Mouse (Mus musculus) limb, embryonic 15.5 days (tissue): Measurements from ENCODE around the gene Tbccd1. TPM values are rescaled to one million over a fixed set of nuclear protein-coding genes. Genes with fewer than 3 reads are reported as not detected.

ENCODE experiments used
- ATAC-seq: fragments of 200-750 bp; cut with Nextera tagmentation; 2 replicates; pipeline ENCODE4 v1.8.0; 2017; ENCODE audit warnings: low read depth, moderate TSS enrichment; ENCODE audit not compliant: insufficient number of reproducible peaks, low FRiP score, low TSS enrichment
- H3K27ac ChIP-seq: fragments of 300-500 bp; sonication (generic); 2 replicates; pipeline ENCODE4 v1.5.1; 2015; ENCODE audit warnings: moderate library complexity, mild to moderate bottlenecking, inconsistent platforms
- H3K27me3 ChIP-seq: fragments of 300-500 bp; sonication (generic); 2 replicates; pipeline ENCODE4 v1.6.1; 2015; ENCODE audit warnings: inconsistent platforms
- H3K36me3 ChIP-seq: fragments of 300-500 bp; sonication (generic); 2 replicates; pipeline ENCODE4 v1.6.1; 2015; ENCODE audit warnings: inconsistent platforms
- H3K4me1 ChIP-seq: fragments of 300-500 bp; sonication (generic); 2 replicates; pipeline ENCODE4 v1.6.1; 2015; ENCODE audit warnings: inconsistent platforms
- H3K4me2 ChIP-seq: fragments of 300-500 bp; sonication (generic); 2 replicates; pipeline ENCODE4 v1.6.1; 2015; ENCODE audit warnings: mild to moderate bottlenecking, inconsistent platforms
- H3K4me3 ChIP-seq: fragments of 300-500 bp; sonication (generic); 2 replicates; pipeline ENCODE4 v1.5.1; 2015; ENCODE audit warnings: mild to moderate bottlenecking, inconsistent platforms
- H3K9ac ChIP-seq: fragments of 300-500 bp; sonication (generic); 2 replicates; pipeline ENCODE4 v1.6.1; 2015; ENCODE audit warnings: inconsistent platforms
- H3K9me3 ChIP-seq: fragments of 300-500 bp; sonication (generic); 2 replicates; pipeline ENCODE4 v1.6.1; 2016; ENCODE audit warnings: inconsistent platforms
- WGBS: fragments of 180-500 bp; shearing (Covaris S2); methylation state at CpG from one replicate; pipeline ENCODE4 v1.1.7; 2015; 5-methylcytosine and 5-hydroxymethylcytosine counted together
- polyA plus RNA-seq: library from polyadenylated mRNA; unstranded; fragments of >200 nt; fragmentation: Nextera tagmentation; extraction: Ambion mirVana; gene quantifications from 2 replicates; pipeline ENCODE4 v1.2.1, GENCODE M21; 2015

Gene Tbccd1
- polyA plus RNA-seq, 1 experiment from 2014 or later, result 24.7 TPM

- Histone ChIP-seq H3K9me3 (no peaks in the 10 kb centered on the region), H3K27ac (no peak overlapping the region), H3K4me2 (no peak overlapping the region), H3K27me3 (no peaks in the 10 kb centered on the region), H3K4me3 (no peak overlapping the region), H3K9ac (no peak overlapping the region), H3K36me3 (no peaks in the 10 kb centered on the region), H3K4me1 (peaks cover 12% of the 10 kb centered on the region)
- no peak for ATAC-seq
- 77% methylated on average over 1 of the region's 1 CpGs for WGBS
Observed at GRCm38 (mm10) chr16:22848331-22848730, 9.1 kb downstream of the Tbccd1 start.

- 88% methylated on average over 1 of the region's 1 CpGs for WGBS
- Histone ChIP-seq H3K4me1 (peaks cover 12% of the 10 kb centered on the region), H3K9me3 (no peaks in the 10 kb centered on the region), H3K36me3 (no peaks in the 10 kb centered on the region), H3K4me2 (no peak overlapping the region), H3K27me3 (no peaks in the 10 kb centered on the region), H3K4me3 (no peak overlapping the region), H3K9ac (no peak overlapping the region), H3K27ac (no peak overlapping the region)
- ATAC-seq, result no peak
Observed at GRCm38 (mm10) chr16:22847686-22848085, 9.8 kb downstream of the Tbccd1 start.

- Histone ChIP-seq H3K9me3 (no peaks in the 10 kb centered on the region), H3K27ac (no peak overlapping the region), H3K4me2 (no peak overlapping the region), H3K27me3 (no peaks in the 10 kb centered on the region), H3K4me3 (no peak overlapping the region), H3K36me3 (peaks cover 15% of the 10 kb centered on the region), H3K9ac (no peak overlapping the region), H3K4me1 (peaks cover 12% of the 10 kb centered on the region)
- no peak for ATAC-seq
- 87% methylated on average over 4 of the region's 4 CpGs for WGBS
Observed at GRCm38 (mm10) chr16:22845481-22845880, 12.0 kb downstream of the Tbccd1 start.

- Histone ChIP-seq H3K9ac (peak overlapping the region; percentile 76; the same call in 1 of the 2 replicates), H3K4me1 (peaks cover 12% of the 10 kb centered on the region), H3K27ac (no peak overlapping the region)
Observed at GRCm38 (mm10) chr16:22844834-22845233, 12.6 kb downstream of the Tbccd1 start.

GRCm38 (mm10) chr16:22844061-22844801 lies 13.2 kb downstream of the Tbccd1 start:
- H3K27ac ChIP-seq, result peak overlapping the region; percentile 57; the same call in 1 of the 2 replicates
- ATAC-seq, result peak; percentile 90
- H3K4me2 ChIP-seq, result peak overlapping the region; percentile 91
- peak overlapping the region; percentile 76 for H3K9ac ChIP-seq
- H3K27me3 ChIP-seq, result no peaks in the 10 kb centered on the region
- H3K36me3 ChIP-seq, result peaks cover 20% of the 10 kb centered on the region
- H3K4me3 ChIP-seq, result peak overlapping the region; percentile 57
- H3K4me1 ChIP-seq, result peaks cover 12% of the 10 kb centered on the region
- no peaks in the 10 kb centered on the region for H3K9me3 ChIP-seq
- 5% methylated on average over 26 of the region's 26 CpGs for WGBS

More at GRCm38 (mm10) chr16:22844834-22845233, 12.6 kb downstream of the Tbccd1 start:
- peak overlapping the region; percentile 57 for H3K4me3 ChIP-seq
- no peaks in the 10 kb centered on the region for H3K9me3 ChIP-seq
- peak overlapping the region; percentile 91 for H3K4me2 ChIP-seq
- ATAC-seq, result no peak
- 36% methylated on average over 5 of the region's 5 CpGs for WGBS
- no peaks in the 10 kb centered on the region for H3K27me3 ChIP-seq
- H3K36me3 ChIP-seq, result peaks cover 19% of the 10 kb centered on the region

GRCm38 (mm10) chr16:22842871-22843270 lies 14.6 kb downstream of the Tbccd1 start:
- no peak overlapping the region for H3K4me3 ChIP-seq
- WGBS, result 91% methylated on average over 5 of the region's 5 CpGs
- no peak overlapping the region for H3K27ac ChIP-seq
- no peak overlapping the region for H3K4me2 ChIP-seq
- H3K36me3 ChIP-seq, result peaks cover 29% of the 10 kb centered on the region
- no peaks in the 10 kb centered on the region for H3K27me3 ChIP-seq
- no peaks in the 10 kb centered on the region for H3K9me3 ChIP-seq
- H3K9ac ChIP-seq, result no peak overlapping the region
- ATAC-seq, result no peak
- H3K4me1 ChIP-seq, result peaks cover 12% of the 10 kb centered on the region

- no peak for ATAC-seq
- H3K27me3 ChIP-seq, result no peaks in the 10 kb centered on the region
- no peak overlapping the region for H3K4me3 ChIP-seq
- no peak overlapping the region for H3K4me2 ChIP-seq
- WGBS, result 83% methylated on average over 3 of the region's 3 CpGs
- H3K36me3 ChIP-seq, result peaks cover 43% of the 10 kb centered on the region
- H3K9me3 ChIP-seq, result no peaks in the 10 kb centered on the region
- H3K4me1 ChIP-seq, result peaks cover 5% of the 10 kb centered on the region
- H3K9ac ChIP-seq, result no peak overlapping the region
- H3K27ac ChIP-seq, result no peak overlapping the region
Observed at GRCm38 (mm10) chr16:22839146-22839857, 18.2 kb downstream of the Tbccd1 start.

GRCm38 (mm10) chr16:22832932-22833525 lies 24.4 kb downstream of the Tbccd1 start:
- no peak overlapping the region for H3K9ac ChIP-seq
- 83% methylated on average over 3 of the region's 3 CpGs for WGBS
- H3K27ac ChIP-seq, result no peak overlapping the region
- no peak overlapping the region for H3K4me3 ChIP-seq
- no peaks in the 10 kb centered on the region for H3K4me1 ChIP-seq
- no peaks in the 10 kb centered on the region for H3K9me3 ChIP-seq
- peaks cover 27% of the 10 kb centered on the region for H3K36me3 ChIP-seq
- H3K4me2 ChIP-seq, result no peak overlapping the region
- H3K27me3 ChIP-seq, result no peaks in the 10 kb centered on the region
- ATAC-seq, result no peak

GRCm38 (mm10) chr16:22820731-22821130 lies 36.7 kb downstream of the Tbccd1 start:
- H3K4me1 ChIP-seq, result no peaks in the 10 kb centered on the region
- H3K4me2 ChIP-seq, result no peak overlapping the region
- no peak overlapping the region for H3K4me3 ChIP-seq
- 39% methylated on average over 8 of the region's 8 CpGs for WGBS
- H3K27me3 ChIP-seq, result no peaks in the 10 kb centered on the region
- no peak for ATAC-seq
- no peak overlapping the region for H3K27ac ChIP-seq
- H3K9me3 ChIP-seq, result no peaks in the 10 kb centered on the region
- H3K9ac ChIP-seq, result no peak overlapping the region
- H3K36me3 ChIP-seq, result peaks cover 13% of the 10 kb centered on the region

GRCm38 (mm10) chr16:22811477-22811876 lies 46.0 kb downstream of the Tbccd1 start, which contains the start of gene Crygs:
Gene Crygs, minus strand, starts transcription at chr16:22811577.
- H3K9ac ChIP-seq, result no peak within 1 kb of the TSS
- no peak for ATAC-seq
- no peak within 1 kb of the TSS for H3K4me2 ChIP-seq
- H3K4me3 ChIP-seq, result no peak within 1 kb of the TSS
- 76% methylated on average over 2 of the region's 2 CpGs for WGBS
- no peaks in the 10 kb centered on the region for H3K9me3 ChIP-seq
- H3K4me1 ChIP-seq, result no peaks in the 10 kb centered on the region
- H3K36me3 ChIP-seq, result 0 out of 2 replicates have a peak, but pooled peaks cover 3% of the 10 kb centered on the region
- H3K27me3 ChIP-seq, result no peaks in the 10 kb centered on the region
- no peak within 1 kb of the TSS for H3K27ac ChIP-seq

- H3K4me2 ChIP-seq, result peak overlapping the region; percentile 23; the same call in 1 of the 2 replicates
Observed at GRCm38 (mm10) chr16:22807468-22808070, 49.9 kb downstream of the Tbccd1 start.

More at GRCm38 (mm10) chr16:22807468-22808070, 49.9 kb downstream of the Tbccd1 start:
- Histone ChIP-seq H3K36me3 (no peaks in the 10 kb centered on the region), H3K4me3 (no peak overlapping the region), H3K4me1 (no peaks in the 10 kb centered on the region), H3K27ac (no peak overlapping the region), H3K9me3 (no peaks in the 10 kb centered on the region), H3K9ac (no peak overlapping the region), H3K27me3 (no peaks in the 10 kb centered on the region)
- WGBS, result 13% methylated on average over 17 of the region's 17 CpGs
- ATAC-seq, result no peak
